Mouse (Mus musculus) limb, embryonic 10.5 days (tissue): ENCODE measurements around the gene Mgat5. TPM values are rescaled to one million over a fixed set of nuclear protein-coding genes. Genes with fewer than 3 reads are reported as not detected.

ENCODE experiments used
- DNase-seq: peaks from one replicate; pipeline ENCODE4 v3.0.0-alpha.2; 2017; ENCODE audit warnings: low spot score
- H3K27ac ChIP-seq: fragments of 300-500 bp; sonication (generic); 2 replicates; pipeline ENCODE4 v1.5.1; 2016; ENCODE audit warnings: mild to moderate bottlenecking
- H3K27me3 ChIP-seq: fragments of 300-500 bp; sonication (generic); 2 replicates; pipeline ENCODE4 v1.6.1; 2016; ENCODE audit warnings: low read depth, mild to moderate bottlenecking; ENCODE audit not compliant: poor library complexity, severe bottlenecking
- H3K36me3 ChIP-seq: fragments of 300-500 bp; sonication (generic); 2 replicates; pipeline ENCODE4 v1.6.1; 2016; ENCODE audit warnings: mild to moderate bottlenecking, moderate library complexity
- H3K4me1 ChIP-seq: fragments of 300-500 bp; sonication (generic); 2 replicates; pipeline ENCODE4 v1.6.1; 2016
- H3K4me3 ChIP-seq: fragments of 300-500 bp; sonication (generic); 2 replicates; pipeline ENCODE4 v1.5.1; 2016; ENCODE audit warnings: mild to moderate bottlenecking, moderate library complexity
- H3K9me3 ChIP-seq: fragments of 300-500 bp; sonication (generic); replicated peaks from 2 replicates; pipeline ENCODE4 v1.6.1; 2016; ENCODE audit warnings: mild to moderate bottlenecking
- WGBS: fragments of 180-500 bp; shearing (Covaris S2); methylation state at CpG from one replicate; pipeline ENCODE4 v1.1.7; 2016; 5-methylcytosine and 5-hydroxymethylcytosine counted together
- polyA plus RNA-seq: library from polyadenylated mRNA; unstranded; fragments of >200 nt; fragmentation: Nextera tagmentation; extraction: Ambion mirVana; gene quantifications from 2 replicates; pipeline ENCODE4 v1.2.1, GENCODE M21; 2016

The Mgat5 gene
- polyA plus RNA-seq = 4.3 and 5.1 TPM in 2 replicates

GRCm38 (mm10) chr1:127204817-127205485 lies at the start of gene Mgat5:
Gene Mgat5 (plus strand): TSS chr1:127205015.
- DNase-seq = peak; percentile 92
- no peaks in the 10 kb centered on the region for H3K27me3 ChIP-seq
- no peaks in the 10 kb centered on the region for H3K36me3 ChIP-seq
- under 1% methylated on average over 51 of the region's 51 CpGs for WGBS
- peak within 1 kb of the TSS; percentile 71 for H3K4me3 ChIP-seq
- no peaks in the 10 kb centered on the region for H3K9me3 ChIP-seq
- peak within 1 kb of the TSS; percentile 90 for H3K27ac ChIP-seq
- H3K4me1 ChIP-seq = peaks cover 41% of the 10 kb centered on the region

GRCm38 (mm10) chr1:127160118-127160760 lies 44.6 kb upstream of the Mgat5 start:
- H3K4me3 ChIP-seq = no peak overlapping the region
- H3K4me1 ChIP-seq = no peaks in the 10 kb centered on the region
- DNase-seq = no peak
- no peaks in the 10 kb centered on the region for H3K36me3 ChIP-seq
- no peaks in the 10 kb centered on the region for H3K27me3 ChIP-seq
- no peaks in the 10 kb centered on the region for H3K9me3 ChIP-seq
- no peak overlapping the region for H3K27ac ChIP-seq
- WGBS = 94% methylated on average over 5 of the region's 5 CpGs

DNA sequence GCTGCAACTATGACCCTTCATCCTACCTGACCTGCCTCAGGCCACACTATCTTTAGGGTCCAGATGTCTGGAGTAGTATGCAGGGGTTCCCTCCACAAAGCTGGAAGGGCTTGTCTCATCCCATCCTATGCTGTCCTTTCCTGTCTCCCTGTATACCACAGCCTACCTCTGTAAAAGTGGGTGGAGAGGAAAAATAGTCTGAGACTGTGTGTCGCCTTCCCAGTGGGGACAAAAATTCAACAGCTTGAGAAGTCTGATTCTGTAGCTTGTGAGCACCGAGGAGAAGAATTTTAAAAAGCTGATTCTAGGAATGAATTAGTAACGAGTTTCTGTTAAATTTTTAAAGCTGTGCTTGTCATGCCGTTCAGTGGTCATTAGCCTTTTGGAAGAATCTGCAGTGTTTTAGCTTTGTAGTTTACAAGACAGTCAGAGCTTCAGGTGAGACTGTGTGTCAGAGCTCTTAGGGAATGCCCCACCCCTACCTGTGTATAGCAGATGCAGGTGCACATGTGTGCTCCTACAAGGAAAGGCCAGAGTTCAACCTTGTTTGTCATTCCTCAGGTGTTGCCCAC lies 40.1 kb upstream of the Mgat5 start:
- no peaks in the 10 kb centered on the region for H3K27me3 ChIP-seq
- no peaks in the 10 kb centered on the region for H3K9me3 ChIP-seq
- no peaks in the 10 kb centered on the region for H3K36me3 ChIP-seq
- no peak for DNase-seq
- H3K4me1 ChIP-seq = no peaks in the 10 kb centered on the region
- no peak overlapping the region for H3K27ac ChIP-seq
- H3K4me3 ChIP-seq = no peak overlapping the region
- 88% methylated on average over 4 of the region's 4 CpGs for WGBS

DNA sequence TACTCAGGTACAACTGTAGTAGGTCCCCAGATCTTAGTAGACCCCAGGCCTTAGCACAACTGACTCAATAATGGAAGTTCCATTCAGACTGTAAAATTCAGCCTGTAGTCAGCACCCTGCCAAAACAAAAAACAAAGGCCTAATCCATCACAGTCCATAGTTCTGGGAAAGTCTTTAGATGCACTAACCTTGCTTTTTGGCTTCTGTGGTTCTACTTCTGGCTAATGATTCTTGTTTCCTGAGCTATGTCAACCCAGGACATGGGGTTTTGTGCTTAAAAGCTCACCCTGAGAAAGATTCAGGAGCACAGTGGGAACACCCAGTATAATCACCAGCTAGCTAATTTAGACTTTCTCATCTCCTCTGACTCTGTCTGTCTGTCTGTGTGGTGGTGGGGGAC lies 38.3 kb upstream of the Mgat5 start:
- Histone ChIP-seq H3K36me3 (no peaks in the 10 kb centered on the region), H3K27me3 (no peaks in the 10 kb centered on the region), H3K27ac (no peak overlapping the region), H3K9me3 (no peaks in the 10 kb centered on the region), H3K4me3 (no peak overlapping the region), H3K4me1 (no peaks in the 10 kb centered on the region)
- no peak for DNase-seq

GRCm38 (mm10) chr1:127167586-127167985 lies 37.2 kb upstream of the Mgat5 start:
- Histone ChIP-seq H3K27me3 (no peaks in the 10 kb centered on the region), H3K9me3 (no peaks in the 10 kb centered on the region), H3K4me3 (no peak overlapping the region), H3K36me3 (no peaks in the 10 kb centered on the region), H3K27ac (no peak overlapping the region), H3K4me1 (no peaks in the 10 kb centered on the region)
- WGBS = 90% methylated on average over 1 of the region's 1 CpGs
- no peak for DNase-seq

DNA sequence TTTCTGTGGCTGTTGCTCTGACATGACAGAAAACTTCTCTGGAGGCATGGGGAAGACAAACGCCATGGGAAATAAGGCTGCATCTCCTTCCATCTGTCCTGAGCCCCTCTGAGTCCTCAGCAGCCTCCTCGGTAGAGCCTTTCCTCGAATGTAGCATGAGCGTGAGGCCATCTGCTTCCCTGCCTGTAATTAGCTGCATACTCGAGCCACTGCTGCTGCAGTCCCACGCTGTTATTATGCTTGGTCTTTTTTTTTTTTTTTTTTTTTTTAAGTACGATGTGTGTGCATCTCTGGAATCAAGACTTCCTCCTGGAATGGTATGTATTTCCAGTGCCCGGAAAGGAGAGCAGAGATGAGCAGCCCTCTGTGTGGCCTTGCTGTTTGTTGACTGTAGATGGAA lies 36.6 kb upstream of the Mgat5 start:
- 69% methylated on average over 8 of the region's 8 CpGs for WGBS
- H3K27ac ChIP-seq = no peak overlapping the region
- no peaks in the 10 kb centered on the region for H3K27me3 ChIP-seq
- no peaks in the 10 kb centered on the region for H3K4me1 ChIP-seq
- no peak for DNase-seq
- no peak overlapping the region for H3K4me3 ChIP-seq
- H3K9me3 ChIP-seq = no peaks in the 10 kb centered on the region
- H3K36me3 ChIP-seq = no peaks in the 10 kb centered on the region

- no peaks in the 10 kb centered on the region for H3K27me3 ChIP-seq
- H3K9me3 ChIP-seq = no peaks in the 10 kb centered on the region
- no peak for DNase-seq
- no peaks in the 10 kb centered on the region for H3K36me3 ChIP-seq
- no peak overlapping the region for H3K4me3 ChIP-seq
- WGBS = 91% methylated on average over 8 of the region's 8 CpGs
- no peak overlapping the region for H3K27ac ChIP-seq
- H3K4me1 ChIP-seq = no peaks in the 10 kb centered on the region
These were observed 35.3 kb upstream of the Mgat5 start for GRCm38 (mm10) chr1:127169516-127169915.

DNA sequence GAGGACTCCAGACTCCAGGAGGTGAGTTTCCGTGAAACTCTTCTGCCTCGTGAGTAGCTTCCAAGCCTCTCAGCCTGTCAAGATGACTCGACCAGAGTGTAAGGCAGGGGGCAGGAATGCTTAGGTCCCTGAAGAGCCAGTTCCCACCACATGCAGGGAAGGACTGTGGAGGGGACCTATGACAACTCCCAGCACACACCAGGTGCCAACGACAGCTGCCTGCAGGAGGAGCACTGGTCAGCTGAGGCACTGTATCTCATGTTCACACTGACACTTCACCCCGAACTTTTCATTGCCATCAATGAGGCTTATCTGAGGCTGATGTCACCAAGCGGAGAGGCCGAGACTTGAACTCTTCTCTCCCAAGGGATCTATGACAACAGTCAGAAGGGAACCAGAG lies 33.5 kb upstream of the Mgat5 start:
- Histone ChIP-seq H3K4me1 (no peaks in the 10 kb centered on the region), H3K27ac (no peak overlapping the region), H3K4me3 (no peak overlapping the region), H3K27me3 (no peaks in the 10 kb centered on the region), H3K9me3 (no peaks in the 10 kb centered on the region), H3K36me3 (no peaks in the 10 kb centered on the region)
- no peak for DNase-seq
- WGBS = 89% methylated on average over 7 of the region's 7 CpGs

DNA sequence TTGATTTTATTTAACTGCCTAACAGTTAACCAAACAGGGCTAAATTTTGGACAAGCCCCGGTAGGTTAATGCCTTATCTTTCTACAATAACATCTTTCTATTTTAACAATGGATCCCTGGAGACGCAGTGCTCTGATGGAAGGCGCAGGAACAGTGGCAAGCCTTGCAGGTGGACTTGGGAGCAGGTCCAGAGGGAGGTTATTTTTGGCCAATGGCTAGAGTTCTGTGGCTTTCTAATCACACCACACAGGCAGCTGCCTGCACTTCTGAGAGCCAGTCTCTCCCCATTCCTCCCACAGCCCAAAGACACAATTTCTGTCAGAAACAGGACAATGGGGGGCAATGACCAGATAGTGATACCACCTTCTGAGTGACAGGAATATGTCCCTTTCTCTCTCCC lies 31.4 kb upstream of the Mgat5 start:
- Histone ChIP-seq H3K27ac (no peak overlapping the region), H3K9me3 (no peaks in the 10 kb centered on the region), H3K4me1 (no peaks in the 10 kb centered on the region), H3K4me3 (no peak overlapping the region), H3K36me3 (no peaks in the 10 kb centered on the region), H3K27me3 (no peaks in the 10 kb centered on the region)
- DNase-seq = no peak
- 94% methylated on average over 3 of the region's 3 CpGs for WGBS

DNA sequence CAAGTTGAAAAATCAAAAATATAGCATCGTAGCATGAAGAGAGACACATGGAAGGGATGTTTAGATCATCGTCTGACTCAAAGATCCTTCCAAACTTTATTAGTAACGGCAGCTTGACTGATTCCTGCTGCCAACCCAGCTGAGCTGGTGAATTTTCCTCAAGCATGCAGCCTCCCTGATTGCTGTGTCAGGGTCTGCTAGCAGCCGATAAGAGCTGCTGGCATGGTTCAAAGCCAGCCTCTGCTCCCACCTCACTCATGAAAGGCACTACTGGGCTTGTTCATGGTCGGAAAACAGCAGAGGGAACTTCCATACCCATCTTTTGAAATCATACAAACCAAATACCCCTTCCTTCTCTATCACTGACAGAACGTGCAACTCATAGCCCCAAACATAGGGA lies 12.4 kb upstream of the Mgat5 start:
- WGBS = 91% methylated on average over 6 of the region's 6 CpGs
- Histone ChIP-seq H3K4me3 (no peak overlapping the region), H3K9me3 (no peaks in the 10 kb centered on the region), H3K36me3 (no peaks in the 10 kb centered on the region), H3K27me3 (no peaks in the 10 kb centered on the region), H3K4me1 (peaks cover 2% of the 10 kb centered on the region; the same call in 1 of the 2 replicates), H3K27ac (no peak overlapping the region)
- no peak for DNase-seq

GRCm38 (mm10) chr1:127199186-127199585 lies 5.6 kb upstream of the Mgat5 start:
- no peak for DNase-seq
- no peaks in the 10 kb centered on the region for H3K9me3 ChIP-seq
- 62% methylated on average over 2 of the region's 2 CpGs for WGBS
- no peak overlapping the region for H3K4me3 ChIP-seq
- H3K27ac ChIP-seq = no peak overlapping the region
- H3K4me1 ChIP-seq = peaks cover 10% of the 10 kb centered on the region
- no peaks in the 10 kb centered on the region for H3K27me3 ChIP-seq
- no peaks in the 10 kb centered on the region for H3K36me3 ChIP-seq

DNA sequence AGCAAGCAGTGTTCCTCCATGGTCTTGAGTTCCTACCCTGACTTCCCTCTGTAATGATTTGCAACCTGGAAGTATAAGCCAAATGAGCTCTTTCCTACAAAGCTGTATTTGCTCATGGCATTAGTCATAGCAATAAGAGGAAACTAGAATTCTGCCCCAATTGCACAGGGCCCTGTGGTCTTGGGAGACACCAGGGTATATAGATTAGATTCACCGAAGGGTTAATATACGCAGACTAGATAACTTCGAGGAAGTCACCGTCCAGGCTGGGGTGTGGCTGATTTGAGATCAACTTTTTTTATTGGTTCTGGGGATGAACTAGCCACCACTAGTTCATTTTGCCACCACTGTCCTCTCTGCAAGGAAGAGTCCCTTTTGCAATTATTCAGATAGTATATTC lies 2.5 kb upstream of the Mgat5 start:
- no peak overlapping the region for H3K4me3 ChIP-seq
- no peaks in the 10 kb centered on the region for H3K27me3 ChIP-seq
- 82% methylated on average over 4 of the region's 4 CpGs for WGBS
- H3K9me3 ChIP-seq = no peaks in the 10 kb centered on the region
- no peak overlapping the region for H3K27ac ChIP-seq
- no peak for DNase-seq
- no peaks in the 10 kb centered on the region for H3K36me3 ChIP-seq
- peaks cover 26% of the 10 kb centered on the region for H3K4me1 ChIP-seq

- H3K4me1 ChIP-seq = peaks cover 31% of the 10 kb centered on the region
- H3K36me3 ChIP-seq = no peaks in the 10 kb centered on the region
- H3K4me3 ChIP-seq = no peak overlapping the region
- H3K9me3 ChIP-seq = no peaks in the 10 kb centered on the region
- H3K27me3 ChIP-seq = no peaks in the 10 kb centered on the region
- H3K27ac ChIP-seq = no peak overlapping the region
- whole genome bisulfite sequencing = 77% methylated on average over 4 of the region's 4 CpGs
- DNase-seq = no peak
These were observed 1.5 kb upstream of the Mgat5 start for GRCm38 (mm10) chr1:127203231-127203764.
